Mouse (Mus musculus) left cerebral cortex, adult 2 months (tissue): ENCODE data around the gene Eif4e3. TPM values are rescaled to one million over a fixed set of nuclear protein-coding genes. Genes with fewer than 3 reads are reported as not detected.

Experiments
- DNase-seq, 2 experiments: peaks; one replicate each; pipeline ENCODE4 v3.0.0; 2021 to 2022; ENCODE audit warnings: low spot score in 2 of 2, mixed read lengths in 1 of 2; ENCODE audit errors: extremely low spot score in 1 of 2
- H3K27ac ChIP-seq: fragments of 200-600 bp; 2 replicates; pipeline ENCODE4 v1.8.1; 2022
- H3K4me3 ChIP-seq: fragments of 200-600 bp; 2 replicates; pipeline ENCODE4 v1.8.1; 2022
- CTCF ChIP-seq: fragments of 200-600 bp; IDR thresholded peaks from 2 replicates; pipeline ENCODE4 v1.8.1; 2022; ENCODE audit warnings: antibody characterized with exemption, mild to moderate bottlenecking, moderate library complexity
- intact Hi-C: fragments of 180-260 bp; cut with DNase I; formaldehyde crosslinking; loops from one replicate; pipeline ENCODE4 v1.15.1; 2025
- total RNA-seq, 2 experiments: library from RNA; stranded (reverse); gene quantifications; 2 replicates each; pipeline ENCODE4 v1.2.3; 2021

The Eif4e3 gene
- total RNA-seq, 2 experiments from 2014 or later, result 18.5 to 20.3 TPM

DNA sequence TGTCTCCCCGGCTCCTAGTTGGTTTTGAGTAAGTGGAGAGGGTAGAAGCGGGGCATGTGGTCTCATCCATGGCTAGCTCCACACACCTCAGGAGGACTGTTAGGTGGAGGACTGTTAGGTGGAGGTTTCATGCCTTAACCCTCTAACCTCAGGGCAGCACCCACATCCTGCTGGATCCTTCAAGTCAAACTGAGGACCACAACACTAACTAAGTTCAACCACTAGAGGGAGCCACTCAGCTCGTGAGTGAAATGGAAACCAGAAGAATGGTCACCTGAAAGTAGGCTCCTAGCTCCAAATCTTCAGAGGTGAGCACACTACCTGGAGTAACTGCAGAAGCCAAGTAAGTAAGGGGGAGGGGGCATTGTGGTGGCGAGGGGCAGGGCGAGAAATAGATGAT is 18.3 kb upstream of the Eif4e3 start:
- no peak overlapping the region for H3K27ac ChIP-seq
- intact Hi-C loops, result no loop called here
- peak; percentile 56 for TF ChIP-seq CTCF

DNA sequence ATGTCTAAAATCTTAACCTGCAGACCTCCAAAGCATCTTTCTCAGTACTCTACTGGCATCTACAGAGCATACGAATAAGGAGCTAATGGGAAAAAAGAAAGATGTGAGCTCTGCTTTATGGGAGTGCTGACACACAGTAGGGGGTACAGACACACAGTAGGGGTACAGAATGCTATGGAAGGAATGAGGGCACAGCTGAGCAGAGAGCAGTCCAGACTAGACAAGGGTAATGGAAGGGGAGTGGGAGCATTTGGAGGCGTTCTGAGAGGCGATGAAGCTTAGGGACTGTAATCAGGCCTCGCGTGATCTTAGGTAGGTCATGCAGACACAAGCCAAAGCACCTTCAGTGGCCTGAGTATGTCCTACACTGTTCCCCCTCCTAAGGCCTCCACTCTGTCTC is 17.4 kb upstream of the Eif4e3 start:
- Histone ChIP-seq H3K27ac (no peak overlapping the region), H3K4me3 (no peak overlapping the region)
- no peak for DNase-seq
- intact Hi-C loops, result no loop called here
- no peak for TF ChIP-seq CTCF

More for the DNA sequence above, 18.3 kb upstream of the Eif4e3 start:
- no peak for DNase-seq
- H3K4me3 ChIP-seq, result no peak overlapping the region

DNA sequence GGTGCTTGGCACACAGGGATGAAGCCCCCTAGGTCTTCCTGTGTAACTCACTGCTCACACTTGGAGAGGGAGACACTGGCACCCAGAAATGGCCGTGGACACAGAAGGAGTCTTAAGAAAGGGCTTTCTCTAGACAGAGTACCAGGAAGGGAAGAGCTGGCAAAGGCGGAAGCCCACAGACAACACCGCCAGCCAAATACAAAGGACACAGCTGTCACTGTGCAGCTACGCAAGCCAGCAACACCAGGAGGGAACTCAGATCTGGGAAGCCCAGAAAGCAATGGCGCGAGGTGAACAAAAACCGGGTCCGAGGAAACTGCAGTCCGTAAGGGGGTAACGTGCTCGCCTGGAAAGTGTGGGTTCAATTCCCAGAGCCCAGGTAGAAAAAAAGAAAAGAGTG is 11.5 kb upstream of the Eif4e3 start:
- no peak for TF ChIP-seq CTCF
- DNase-seq, result no peak
- H3K4me3 ChIP-seq, result no peak overlapping the region
- intact Hi-C loops, result no loop called here
- 0 out of 2 replicates have a peak overlapping the region, but pooled peaks have one; percentile 32 for H3K27ac ChIP-seq

DNA sequence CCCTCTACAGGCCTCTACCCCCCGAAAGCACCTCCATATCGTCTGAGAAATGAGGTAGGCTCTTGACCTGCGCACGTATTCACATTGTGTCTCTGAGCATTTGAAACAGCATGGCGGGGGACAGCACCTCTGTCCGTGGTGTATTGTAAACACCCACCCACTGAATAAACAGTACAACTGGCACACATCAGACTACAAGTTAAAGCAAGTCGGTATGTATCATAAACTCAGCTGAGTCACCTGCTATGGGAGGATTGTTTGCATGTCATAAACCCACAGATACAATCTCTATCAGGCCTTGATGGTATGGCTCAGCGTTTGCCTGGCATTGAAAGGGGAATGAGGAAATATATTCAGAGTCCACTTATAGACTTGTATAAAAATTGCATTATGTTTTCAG is 10.8 kb upstream of the Eif4e3 start:
- TF ChIP-seq CTCF, result no peak
- no peak overlapping the region for H3K27ac ChIP-seq
- no peak overlapping the region for H3K4me3 ChIP-seq
- no peak for DNase-seq
- intact Hi-C loops, result no loop called here

DNA sequence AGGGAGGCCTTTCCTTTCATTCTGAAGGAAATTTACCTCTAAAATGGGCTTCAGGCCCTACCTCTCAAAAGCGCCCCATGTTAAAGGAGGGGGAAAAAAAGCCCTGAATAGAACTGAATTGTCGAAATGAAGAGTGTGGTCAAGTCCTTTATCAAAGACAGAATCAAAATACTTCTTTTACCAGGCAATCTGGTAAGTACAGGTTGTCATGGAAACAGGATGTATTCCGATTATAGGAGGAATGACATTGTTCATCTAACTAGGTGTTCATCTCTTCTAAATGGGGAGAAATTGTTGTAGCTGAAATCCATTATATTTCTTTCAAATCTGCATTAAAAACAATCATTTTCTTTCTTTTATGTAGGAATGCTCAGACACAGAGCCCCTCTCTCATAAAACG is 7.9 kb upstream of the Eif4e3 start:
- no peak for TF ChIP-seq CTCF
- intact Hi-C loops, result no loop called here
- 0 out of 2 replicates have a peak overlapping the region, but pooled peaks have one; percentile 11 for H3K27ac ChIP-seq
- H3K4me3 ChIP-seq, result no peak overlapping the region
- no peak for DNase-seq

DNA sequence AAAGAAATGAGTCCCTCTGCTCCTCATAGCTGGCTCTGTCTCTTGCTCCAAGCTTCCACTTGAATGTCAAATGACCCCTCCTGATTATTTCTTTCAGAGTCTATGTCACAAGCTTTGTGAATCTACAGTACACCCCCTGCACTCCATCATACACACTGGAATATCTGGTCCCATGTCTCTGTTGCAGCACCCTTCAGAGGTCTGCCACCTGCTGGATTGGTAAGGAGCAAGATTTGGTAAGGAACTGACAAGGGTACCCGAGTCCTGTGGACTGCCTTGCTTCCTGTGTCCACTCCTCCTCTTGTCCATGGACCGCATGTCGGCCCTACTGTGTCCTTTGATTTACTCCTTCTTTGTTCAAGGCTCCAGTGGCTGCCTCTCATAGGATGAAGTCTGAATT is 5.2 kb upstream of the Eif4e3 start:
- no peak for DNase-seq
- intact Hi-C loops, result no loop called here
- TF ChIP-seq CTCF, result peak; percentile 30
- H3K27ac ChIP-seq, result no peak overlapping the region
- no peak overlapping the region for H3K4me3 ChIP-seq

DNA sequence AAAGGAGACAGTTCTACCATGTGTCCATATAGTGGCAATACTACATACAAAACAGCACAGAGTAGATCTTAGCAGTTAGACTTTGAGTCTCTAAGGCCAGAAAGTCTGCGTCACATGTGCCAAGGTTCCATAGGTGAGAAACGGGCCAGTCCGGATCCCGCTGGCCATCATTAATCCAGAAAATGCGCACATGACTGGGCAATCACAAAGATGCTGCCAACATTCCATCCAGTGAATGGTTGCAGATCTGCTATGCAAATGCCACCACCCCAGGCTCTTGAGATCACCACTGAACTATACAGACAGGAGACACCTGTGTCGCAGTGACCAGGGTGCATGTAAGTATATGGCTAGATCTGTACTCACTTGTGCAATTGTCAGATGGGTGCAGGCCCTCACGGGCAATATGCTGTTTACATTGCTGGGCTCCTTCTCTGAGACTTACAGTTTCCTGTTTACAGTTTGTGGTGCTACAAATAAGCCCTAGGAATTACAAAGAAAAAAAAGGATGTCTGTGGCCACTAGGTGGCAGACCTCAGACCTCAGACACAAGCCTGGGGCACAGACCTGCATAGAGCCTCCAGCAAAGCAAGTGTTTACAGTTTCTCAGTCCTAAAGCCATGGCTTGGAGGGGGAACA is 4.0 kb upstream of the Eif4e3 start:
- intact Hi-C loops, result no loop called here
- Histone ChIP-seq H3K27ac (peak overlapping the region; percentile 76; the same call in 1 of the 2 replicates), H3K4me3 (no peak overlapping the region)
- peak; percentile 77 for TF ChIP-seq CTCF
- peak in 1 of 2 experiments; percentile 60 for DNase-seq

DNA sequence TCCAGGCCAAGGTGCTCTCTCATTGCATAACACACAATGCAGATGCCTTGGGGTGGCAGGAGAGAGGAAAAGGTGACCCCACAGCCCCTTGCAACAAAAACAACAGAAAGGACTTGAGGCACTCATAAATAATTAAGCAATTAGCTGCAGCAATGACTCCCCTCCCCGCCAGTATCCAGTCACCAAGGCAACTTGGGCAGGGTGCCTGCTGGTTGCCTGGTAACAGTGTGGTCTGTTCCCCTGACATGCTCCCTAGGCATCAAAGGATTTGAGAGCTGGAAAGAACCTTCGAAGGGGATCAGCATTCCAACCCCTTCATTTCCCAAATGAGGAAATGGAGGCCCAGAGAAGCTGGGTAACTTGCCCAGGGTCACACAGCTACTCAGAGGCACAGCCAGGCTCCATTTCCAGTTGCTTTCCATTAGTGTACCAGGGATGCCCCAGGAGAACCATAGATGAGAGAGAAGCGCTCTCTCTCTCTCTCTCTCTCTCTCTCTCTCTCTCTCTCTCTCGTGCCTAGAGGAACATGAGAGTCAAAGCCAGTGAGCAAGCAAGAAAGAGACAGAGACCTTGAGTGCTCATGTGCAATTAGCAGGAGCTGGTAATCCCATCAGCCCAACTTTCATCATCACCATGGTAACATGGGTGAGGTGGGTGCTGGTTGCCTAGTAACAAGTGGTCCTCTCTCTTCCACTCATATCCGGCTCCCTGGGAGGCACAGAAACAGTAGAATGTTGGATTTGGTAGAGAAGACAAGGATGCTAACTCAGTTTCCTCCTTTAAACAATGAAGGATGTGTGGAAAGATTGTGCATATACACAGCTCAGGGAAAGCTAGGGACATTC is 3.1 kb upstream of the Eif4e3 start:
- no peak for TF ChIP-seq CTCF
- Histone ChIP-seq H3K27ac (peak overlapping the region; percentile 76), H3K4me3 (no peak overlapping the region)
- intact Hi-C loops, result no loop called here
- DNase-seq, result peak; percentile 71 to 73

DNA sequence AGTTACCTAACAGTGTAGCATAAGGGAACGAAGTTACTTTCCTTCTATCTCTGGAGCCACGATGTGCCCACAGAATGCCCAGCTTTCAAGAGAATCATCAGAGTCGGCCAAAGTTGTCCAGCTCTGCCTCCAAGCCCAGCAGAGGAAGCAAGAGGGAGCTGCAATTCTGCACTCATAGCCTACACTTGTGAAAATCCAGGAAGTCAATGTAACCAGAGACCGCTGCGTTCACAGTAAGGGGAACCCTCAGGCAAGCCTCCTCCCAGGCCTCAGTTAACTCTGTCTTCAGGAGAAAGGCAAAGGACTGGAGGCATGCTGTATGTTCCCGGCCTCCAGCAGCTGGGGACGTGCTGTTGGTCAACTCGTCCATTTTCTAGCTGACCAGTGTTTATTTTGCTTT is 719 bp upstream of the Eif4e3 start:
- TF ChIP-seq CTCF, result no peak
- no peak for DNase-seq
- peak overlapping the region; percentile 3; the same call in 1 of the 2 replicates for H3K27ac ChIP-seq
- H3K4me3 ChIP-seq, result peak overlapping the region; percentile 85
- intact Hi-C loops, result loop anchor here (2.0 kb wide), 1 partner anchor 26 kb away; the partner anchor contains the start of gene Gpr27

DNA sequence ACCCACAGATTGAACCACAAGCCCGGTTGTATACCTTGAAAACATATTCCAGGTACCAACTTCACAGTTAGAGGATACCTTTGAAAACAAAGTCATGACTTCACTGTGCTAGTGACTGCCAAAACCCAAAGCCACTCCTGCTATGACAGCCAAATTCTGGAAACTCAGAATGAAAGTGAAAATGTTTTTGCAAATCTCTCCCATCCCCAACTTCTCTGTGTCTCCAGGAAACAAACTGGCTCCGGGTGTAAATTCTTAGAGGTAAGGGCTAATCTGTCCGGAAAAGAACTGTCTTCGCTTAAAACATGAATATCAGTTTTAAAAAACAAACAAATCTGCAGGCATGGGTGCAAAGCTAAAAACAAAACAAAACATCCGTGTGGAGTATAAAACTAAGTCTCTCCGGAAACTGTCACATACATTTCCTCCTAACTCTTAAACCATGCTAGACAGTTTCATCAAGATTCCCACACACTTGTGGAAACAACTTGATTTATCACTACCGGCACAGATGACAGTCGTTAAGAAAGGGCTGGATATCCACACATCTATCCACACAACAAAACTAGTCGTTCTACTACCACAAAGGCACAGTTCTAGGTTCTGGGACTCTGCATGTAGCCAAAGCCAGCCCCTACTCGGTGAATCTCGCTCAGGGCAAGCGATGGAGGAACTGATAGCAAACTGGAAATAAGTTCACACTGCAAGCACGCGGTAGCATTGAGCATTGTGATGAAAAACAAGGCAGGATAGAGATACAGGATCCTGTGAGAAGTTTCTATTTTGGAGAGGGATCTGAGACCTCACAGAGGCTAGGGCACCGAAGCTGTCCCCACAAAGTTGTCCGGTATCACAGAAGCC is 884 bp downstream of the Eif4e3 start:
- no peak overlapping the region; the same call in 1 of the 2 replicates for H3K27ac ChIP-seq
- no peak for TF ChIP-seq CTCF
- H3K4me3 ChIP-seq, result peak overlapping the region; percentile 85
- intact Hi-C loops, result loop anchor here (2.0 kb wide), 1 partner anchor 27 kb away; the partner anchor contains the start of gene Gpr27
- DNase-seq, result no peak

DNA sequence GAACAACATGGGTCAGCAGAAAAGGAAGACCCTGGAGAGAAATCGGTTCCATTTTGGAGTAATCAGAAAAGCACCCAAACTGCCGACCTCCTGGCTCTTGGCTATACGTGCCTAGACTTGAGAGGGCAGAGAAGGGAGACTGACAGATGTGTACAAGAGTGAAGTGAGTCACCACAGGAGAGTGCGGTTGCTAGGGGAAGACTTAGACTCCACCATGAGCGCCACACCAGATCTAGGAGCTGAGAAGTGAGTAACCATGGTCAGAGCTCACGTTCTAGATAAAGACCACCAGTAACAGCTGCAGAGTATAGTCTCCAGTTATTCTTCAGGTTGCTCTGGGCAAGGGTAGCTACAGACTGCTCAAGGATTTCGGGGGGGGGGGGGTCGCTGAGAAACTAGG is 3.3 kb downstream of the Eif4e3 start:
- H3K4me3 ChIP-seq, result no peak overlapping the region
- DNase-seq, result no peak
- intact Hi-C loops, result no loop called here
- H3K27ac ChIP-seq, result no peak overlapping the region
- no peak for TF ChIP-seq CTCF
